Mouse (Mus musculus): ENCODE measurements around the gene Plp2. TPM values are rescaled to one million over a fixed set of nuclear protein-coding genes. Genes with fewer than 3 reads are reported as not detected.
A peak's percentile ranks its signal among the peaks of the same experiment; 100 is the strongest.

The Plp2 gene
- polyA plus RNA-seq, 1 experiment = 149 TPM

DNA sequence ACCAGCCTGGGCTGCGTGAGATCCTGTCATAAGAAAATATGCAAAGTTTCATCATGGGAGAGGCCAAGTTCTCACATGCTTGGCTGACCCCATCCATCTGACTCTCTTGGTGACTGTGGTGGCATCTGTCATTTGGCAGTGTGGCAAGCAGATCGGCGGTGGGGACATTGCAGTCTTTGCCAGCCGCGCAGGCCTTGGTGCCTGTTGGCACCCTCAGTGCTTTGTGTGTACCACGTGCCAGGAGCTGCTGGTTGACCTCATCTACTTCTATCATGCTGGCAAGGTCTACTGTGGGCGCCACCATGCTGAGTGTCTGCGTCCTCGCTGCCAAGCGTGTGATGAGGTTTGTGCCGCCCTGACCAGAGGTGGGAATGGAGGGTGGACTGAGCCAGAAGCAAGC is 6.4 kb downstream of the Plp2 start:
- no peak overlapping the region for H3K27ac ChIP-seq (ENCODE audit: control insufficient read depth, insufficient read depth, low read length)
- WGBS = 97% methylated on average over 11 of the region's 11 CpGs
- TF ChIP-seq CTCF (IDR thresholded peaks at IDR 0.05; ENCODE audit: borderline replicate concordance, control insufficient read depth, extremely low read depth, insufficient read depth, low read length, poor library complexity) (no peak), POLR2A (IDR thresholded peaks at IDR 0.05; ENCODE audit: control insufficient read depth, extremely low read depth, insufficient read depth, low read length, poor library complexity) (no peak)
- H3K4me1 ChIP-seq (replicated peaks; ENCODE audit: control insufficient read depth, insufficient read depth, low read length) = no peaks in the 10 kb centered on the region; the same call in 1 of the 2 replicates
- no peaks in the 10 kb centered on the region for H3K27me3 ChIP-seq (ENCODE audit: control insufficient read depth, insufficient read depth, low read length)
- no peak for DNase-seq
- peaks cover 6% of the 10 kb centered on the region for H3K36me3 ChIP-seq (ENCODE audit: control insufficient read depth, insufficient read depth, low read length)
- H3K4me3 ChIP-seq (ENCODE audit: control insufficient read depth, insufficient read depth, low read length) = no peak overlapping the region

- peaks cover 7% of the 10 kb centered on the region for H3K4me1 ChIP-seq (replicated peaks; ENCODE audit: control insufficient read depth, insufficient read depth, low read length)
- TF ChIP-seq POLR2A (IDR thresholded peaks at IDR 0.05; ENCODE audit: control insufficient read depth, extremely low read depth, insufficient read depth, low read length, poor library complexity) (no peak), CTCF (IDR thresholded peaks at IDR 0.05; ENCODE audit: borderline replicate concordance, control insufficient read depth, extremely low read depth, insufficient read depth, low read length, poor library complexity) (no peak)
- H3K36me3 ChIP-seq (ENCODE audit: control insufficient read depth, insufficient read depth, low read length) = peaks cover 6% of the 10 kb centered on the region
- no peak overlapping the region for H3K27ac ChIP-seq (ENCODE audit: control insufficient read depth, insufficient read depth, low read length)
- 86% methylated on average over 3 of the region's 3 CpGs for WGBS
- no peak for DNase-seq
- H3K4me3 ChIP-seq (ENCODE audit: control insufficient read depth, insufficient read depth, low read length) = no peak overlapping the region
- H3K27me3 ChIP-seq (ENCODE audit: control insufficient read depth, insufficient read depth, low read length) = no peaks in the 10 kb centered on the region
These were observed 8.3 kb downstream of the Plp2 start for GRCm38 (mm10) chrX:7662936-7663335.

DNA sequence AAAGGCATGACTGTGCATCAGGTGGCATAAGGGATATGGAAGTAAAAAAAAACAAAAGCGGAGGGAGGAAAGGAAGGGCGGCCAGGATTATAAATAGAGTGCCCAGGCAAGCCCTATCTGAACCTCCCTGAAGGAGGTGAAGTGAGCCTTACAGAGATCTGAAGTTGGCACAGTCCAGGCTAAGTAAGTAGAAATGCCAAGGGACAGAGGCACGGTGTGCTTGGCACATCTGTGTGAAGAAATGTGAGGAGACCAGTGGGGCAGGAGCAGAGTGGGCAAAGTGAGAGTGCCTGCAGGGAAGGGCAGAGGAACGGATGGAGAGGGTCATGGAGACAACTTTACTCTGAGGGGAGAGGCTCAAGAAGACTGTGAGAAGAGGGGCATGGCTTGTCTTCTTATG is 10.1 kb downstream of the Plp2 start:
- no peak for TF ChIP-seq CTCF (IDR thresholded peaks at IDR 0.05; ENCODE audit: borderline replicate concordance, control insufficient read depth, extremely low read depth, insufficient read depth, low read length, poor library complexity)
- TF ChIP-seq POLR2A (IDR thresholded peaks at IDR 0.05; ENCODE audit: control insufficient read depth, extremely low read depth, insufficient read depth, low read length, poor library complexity) = no peak
- 92% methylated on average over 4 of the region's 4 CpGs for WGBS
- Histone ChIP-seq H3K36me3 (ENCODE audit: control insufficient read depth, insufficient read depth, low read length) (no peaks in the 10 kb centered on the region), H3K27me3 (ENCODE audit: control insufficient read depth, insufficient read depth, low read length) (no peaks in the 10 kb centered on the region), H3K27ac (ENCODE audit: control insufficient read depth, insufficient read depth, low read length) (no peak overlapping the region), H3K4me1 (replicated peaks; ENCODE audit: control insufficient read depth, insufficient read depth, low read length) (peaks cover 11% of the 10 kb centered on the region), H3K4me3 (ENCODE audit: control insufficient read depth, insufficient read depth, low read length) (no peak overlapping the region)
- DNase-seq = no peak

DNA sequence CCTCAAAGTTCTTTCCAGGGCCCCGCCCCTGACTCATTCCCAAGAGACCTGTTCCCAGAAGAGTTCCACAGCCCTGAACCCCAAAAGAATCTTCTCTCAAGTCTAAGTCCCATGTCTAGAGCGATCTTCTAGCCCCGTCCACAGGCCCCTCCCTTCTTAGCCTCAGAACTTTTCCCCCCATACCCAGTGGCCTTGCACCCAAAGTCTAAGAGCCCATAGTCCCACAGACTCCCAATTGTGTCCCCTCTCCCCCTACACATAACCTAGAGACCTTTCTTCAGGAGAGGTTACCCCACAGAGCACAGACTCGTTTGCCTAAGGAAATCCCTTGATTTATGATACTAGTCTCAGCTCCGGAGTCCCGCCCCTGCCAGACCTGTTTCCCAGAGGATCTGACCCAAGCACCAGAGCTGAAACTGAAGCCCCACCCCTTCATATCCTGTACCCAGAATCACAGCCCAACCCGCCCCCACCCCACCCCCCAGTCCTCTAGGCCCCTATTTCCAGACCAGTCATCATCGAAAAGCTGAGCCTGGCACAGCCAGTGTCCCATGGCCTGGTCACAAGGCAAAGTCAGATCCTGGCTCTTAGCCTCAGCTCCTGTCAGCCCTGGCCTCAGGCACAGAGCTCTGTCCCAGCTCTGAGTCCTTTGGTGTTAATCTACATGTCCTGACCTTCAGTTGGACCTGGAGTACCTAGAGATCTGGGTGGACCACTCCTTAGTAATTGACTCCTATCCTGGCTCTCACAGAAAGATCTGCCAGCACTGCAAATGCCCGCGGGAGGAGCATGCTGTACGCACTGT is 12.2 kb downstream of the Plp2 start:
- Histone ChIP-seq H3K27me3 (ENCODE audit: control insufficient read depth, insufficient read depth, low read length) (no peaks in the 10 kb centered on the region), H3K4me1 (replicated peaks; ENCODE audit: control insufficient read depth, insufficient read depth, low read length) (peaks cover 11% of the 10 kb centered on the region), H3K27ac (ENCODE audit: control insufficient read depth, insufficient read depth, low read length) (no peak overlapping the region), H3K36me3 (ENCODE audit: control insufficient read depth, insufficient read depth, low read length) (no peaks in the 10 kb centered on the region), H3K4me3 (ENCODE audit: control insufficient read depth, insufficient read depth, low read length) (no peak overlapping the region)
- 83% methylated on average over 11 of the region's 11 CpGs for WGBS
- TF ChIP-seq CTCF (IDR thresholded peaks at IDR 0.05; ENCODE audit: borderline replicate concordance, control insufficient read depth, extremely low read depth, insufficient read depth, low read length, poor library complexity) = no peak
- TF ChIP-seq POLR2A (IDR thresholded peaks at IDR 0.05; ENCODE audit: control insufficient read depth, extremely low read depth, insufficient read depth, low read length, poor library complexity) = no peak
- no peak for DNase-seq

GRCm38 (mm10) chrX:7658031-7658784 is 13.0 kb downstream of the Plp2 start:
- WGBS = 35% methylated on average over 12 of the region's 15 CpGs
- no peaks in the 10 kb centered on the region for H3K27me3 ChIP-seq (ENCODE audit: control insufficient read depth, insufficient read depth, low read length)
- H3K36me3 ChIP-seq (ENCODE audit: control insufficient read depth, insufficient read depth, low read length) = no peaks in the 10 kb centered on the region
- TF ChIP-seq CTCF (IDR thresholded peaks at IDR 0.05; ENCODE audit: borderline replicate concordance, control insufficient read depth, extremely low read depth, insufficient read depth, low read length, poor library complexity) (no peak), POLR2A (IDR thresholded peaks at IDR 0.05; ENCODE audit: control insufficient read depth, extremely low read depth, insufficient read depth, low read length, poor library complexity) (no peak)
- no peak for DNase-seq
- H3K27ac ChIP-seq (ENCODE audit: control insufficient read depth, insufficient read depth, low read length) = no peak overlapping the region
- H3K4me1 ChIP-seq (replicated peaks; ENCODE audit: control insufficient read depth, insufficient read depth, low read length) = peaks cover 16% of the 10 kb centered on the region
- H3K4me3 ChIP-seq (ENCODE audit: control insufficient read depth, insufficient read depth, low read length) = peak overlapping the region; percentile 16

- DNase-seq = peak; percentile 38
- Histone ChIP-seq H3K27ac (ENCODE audit: control insufficient read depth, insufficient read depth, low read length) (no peak within 1 kb of the TSS), H3K4me1 (replicated peaks; ENCODE audit: control insufficient read depth, insufficient read depth, low read length) (peaks cover 20% of the 10 kb centered on the region), H3K4me3 (ENCODE audit: control insufficient read depth, insufficient read depth, low read length) (peak within 1 kb of the TSS; percentile 80), H3K36me3 (ENCODE audit: control insufficient read depth, insufficient read depth, low read length) (no peaks in the 10 kb centered on the region), H3K27me3 (ENCODE audit: control insufficient read depth, insufficient read depth, low read length) (no peaks in the 10 kb centered on the region)
- TF ChIP-seq POLR2A (IDR thresholded peaks at IDR 0.05; ENCODE audit: control insufficient read depth, extremely low read depth, insufficient read depth, low read length, poor library complexity) (0 out of 2 replicates have a peak, but pooled peaks have one; percentile 17), CTCF (IDR thresholded peaks at IDR 0.05; ENCODE audit: borderline replicate concordance, control insufficient read depth, extremely low read depth, insufficient read depth, low read length, poor library complexity) (no peak)
- WGBS = 2% methylated on average over 25 of the region's 26 CpGs
These were observed 14.0 kb downstream of the Plp2 start, which contains the start of gene Prickle3 for GRCm38 (mm10) chrX:7657221-7657639. Gene Prickle3, plus strand, starts transcription at chrX:7657260.
